In genomic region chr11:120255038-120255437, GRCm38 (mm10) we compare ENCODE assay signal across 8 mouse cellular contexts. TPM values are rescaled to one million over a fixed set of nuclear protein-coding genes. Genes with fewer than 3 reads are reported as not detected.
DNase-seq lines count a peak whose midpoint lies in the region; ATAC-seq and TF ChIP-seq lines count a peak whose summit lies in the region.

No protein-coding gene starts in this region.

- peaks cover 13% of the 10 kb centered on the region for H3K4me1 ChIP-seq in liver, adult 2 months (ENCODE audit: control insufficient read depth, insufficient read depth, low read length)
- H3K4me1 ChIP-seq in liver, embryonic 12.5 days, result peaks cover 66% of the 10 kb centered on the region

- no peaks in the 10 kb centered on the region for H3K9me3 ChIP-seq in liver, embryonic 12.5 days (replicated peaks)

- TF ChIP-seq CTCF in liver, adult 2 months (IDR thresholded peaks at IDR 0.05; ENCODE audit: low read depth, low read length), result no peak

- peaks cover 35% of the 10 kb centered on the region for H3K79me2 ChIP-seq in liver, adult 2 months (ENCODE audit: control insufficient read depth, insufficient read depth, low read length)

- 6% methylated on average over 6 of the region's 6 CpGs for WGBS in liver, adult 2 months
- WGBS in liver, embryonic 12.5 days (ENCODE audit: insufficient replicate concordance), result 85% methylated on average over 6 of the region's 6 CpGs

- H3K4me2 ChIP-seq in liver, embryonic 12.5 days, result no peak overlapping the region

- no peak overlapping the region for H3K27ac ChIP-seq in liver, adult 2 months (replicated peaks; ENCODE audit: insufficient read depth, low read depth, low read length)
- H3K27ac ChIP-seq in liver, embryonic 12.5 days, result no peak overlapping the region

- no peaks in the 10 kb centered on the region for H3K27me3 ChIP-seq in liver, adult 2 months (ENCODE audit: control insufficient read depth, insufficient read depth, low read length)
- H3K27me3 ChIP-seq in liver, embryonic 12.5 days (replicated peaks), result peaks cover 9% of the 10 kb centered on the region; the same call in 1 of the 2 replicates

- DNase-seq in liver, adult 2 months (ENCODE audit: extremely low read depth, low read depth, low spot score), result peak; percentile 94
- peak; percentile 85 to 93 for DNase-seq in cerebellum, postnatal 14 days
- peak; percentile 92 to 96 for DNase-seq in heart, adult 18-20 months
- peak; percentile 89 for DNase-seq in kidney, adult 18-20 months
- DNase-seq in lung, adult 18-20 months, result peak; percentile 94 to 96
- peak; percentile 66 for DNase-seq in right cerebral cortex, postnatal 4 days
- DNase-seq in liver, result no peak

- no peak overlapping the region for H3K9ac ChIP-seq in liver, adult 2 months (ENCODE audit: low read depth, low read length)
- no peak overlapping the region for H3K9ac ChIP-seq in liver, embryonic 12.5 days

- no peak overlapping the region for H3K4me3 ChIP-seq in liver, adult 2 months (ENCODE audit: insufficient read depth, low read depth, low read length)
- no peak overlapping the region for H3K4me3 ChIP-seq in liver, embryonic 12.5 days

- no peaks in the 10 kb centered on the region for H3K36me3 ChIP-seq in liver, adult 2 months (ENCODE audit: control insufficient read depth, insufficient read depth, low read length)
- H3K36me3 ChIP-seq in liver, embryonic 12.5 days, result no peaks in the 10 kb centered on the region

- TF ChIP-seq POLR2A in liver, adult 2 months (IDR thresholded peaks at IDR 0.05; ENCODE audit: extremely low read depth, insufficient read depth, low read length), result no peak

- no peak for ATAC-seq in liver, embryonic 12.5 days

RNA-seq across cellular contexts. Expression of gene Bahcc1, which starts 22.3 kb away (rescaled TPM):
- 1.2 and 1.5 TPM in 2 replicates for total RNA-seq in liver, adult 2 months (2014; rRNA removed)
- 3.4 and 3.5 TPM in 2 replicates for polyA plus RNA-seq in liver, adult 2 months (2012; rRNA removed)
- 3.0 and 3.5 TPM in 2 replicates for polyA plus RNA-seq in liver, embryonic 12.5 days (2016; fragmentation: Nextera tagmentation; extraction: Ambion mirVana)
- total RNA-seq in heart, adult 18-20 months (2021), result 1 to 10 TPM; 3.5 to 5.0 TPM
